Mouse (Mus musculus) kidney, adult 2 months (tissue): ENCODE data around the gene Utp4.

ENCODE experiments used
- CTCF ChIP-seq: fragments of 200-500 bp; conservative IDR thresholded peaks from 2 replicates; pipeline ENCODE4 v1.5.1; 2011; ENCODE audit warnings: low read depth, mild to moderate bottlenecking, control low read depth, low read length, moderate library complexity, mixed read lengths; ENCODE audit not compliant: insufficient read depth, insufficient read length
- POLR2A ChIP-seq: fragments of 200-500 bp; IDR thresholded peaks from one replicate; pipeline ENCODE4 v1.6.1; 2011; ENCODE audit warnings: low read depth, low read length, control low read depth

GRCm38 (mm10) chr8:106870051-106870450, 23.4 kb upstream of the Utp4 start, which contains the start of gene Has3:
- no peak for TF ChIP-seq POLR2A
- TF ChIP-seq CTCF, result no peak
